Mouse (Mus musculus) midbrain, embryonic 16.5 days (tissue): ENCODE measurements around the gene Tmem218. TPM values are rescaled to one million over a fixed set of nuclear protein-coding genes. Genes with fewer than 3 reads are reported as not detected.

ENCODE experiments used
- ATAC-seq: fragments of 200-750 bp; cut with Nextera tagmentation; 2 replicates; pipeline ENCODE4 v1.8.0; 2017; ENCODE audit warnings: moderate TSS enrichment
- H3K27ac ChIP-seq: fragments of 300-500 bp; sonication (generic); 2 replicates; pipeline ENCODE4 v1.5.1; 2014; ENCODE audit warnings: mild to moderate bottlenecking, low read length, mixed read lengths
- H3K27me3 ChIP-seq: fragments of 300-500 bp; sonication (generic); 2 replicates; pipeline ENCODE4 v1.6.1; 2014; ENCODE audit warnings: low read depth, low read length, mixed read lengths; ENCODE audit not compliant: control insufficient read depth, insufficient read depth
- H3K36me3 ChIP-seq: fragments of 300-500 bp; sonication (generic); 2 replicates; pipeline ENCODE4 v1.6.1; 2014; ENCODE audit warnings: mild to moderate bottlenecking, low read length, moderate library complexity, mixed read lengths; ENCODE audit not compliant: control insufficient read depth, insufficient read depth
- H3K4me1 ChIP-seq: fragments of 300-500 bp; sonication (generic); 2 replicates; pipeline ENCODE4 v1.6.1; 2014; ENCODE audit warnings: mild to moderate bottlenecking, low read length, mixed read lengths; ENCODE audit not compliant: control insufficient read depth, insufficient read depth
- H3K4me2 ChIP-seq: fragments of 300-500 bp; sonication (generic); 2 replicates; pipeline ENCODE4 v1.6.1; 2014; ENCODE audit warnings: mild to moderate bottlenecking, low read length, mixed read lengths
- H3K4me3 ChIP-seq: fragments of 300-500 bp; sonication (generic); 2 replicates; pipeline ENCODE4 v1.5.1; 2014; ENCODE audit warnings: low read depth, mild to moderate bottlenecking, low read length, moderate library complexity, mixed read lengths
- H3K9ac ChIP-seq: fragments of 300-500 bp; sonication (generic); 2 replicates; pipeline ENCODE4 v1.6.1; 2014; ENCODE audit warnings: low read depth, low read length, mixed read lengths
- H3K9me3 ChIP-seq: fragments of 300-500 bp; sonication (generic); replicated peaks from 2 replicates; pipeline ENCODE4 v1.6.1; 2014; ENCODE audit warnings: mild to moderate bottlenecking, low read length, mixed read lengths; ENCODE audit not compliant: control insufficient read depth, poor library complexity, severe bottlenecking
- WGBS: fragments of 180-500 bp; shearing (Covaris S2); extraction: QIAGEN DNeasy Blood & Tissue Kit; methylation state at CpG from one replicate; pipeline ENCODE4 v1.1.7; 2014; 5-methylcytosine and 5-hydroxymethylcytosine counted together
- polyA plus RNA-seq: library from polyadenylated mRNA; unstranded; fragments of >200 nt; fragmentation: Nextera tagmentation; extraction: Ambion mirVana; gene quantifications from 2 replicates; pipeline ENCODE4 v1.2.1, GENCODE M21; 2015

Gene Tmem218
- polyA plus RNA-seq, 1 experiment from 2014 or later: 10.0 TPM

DNA sequence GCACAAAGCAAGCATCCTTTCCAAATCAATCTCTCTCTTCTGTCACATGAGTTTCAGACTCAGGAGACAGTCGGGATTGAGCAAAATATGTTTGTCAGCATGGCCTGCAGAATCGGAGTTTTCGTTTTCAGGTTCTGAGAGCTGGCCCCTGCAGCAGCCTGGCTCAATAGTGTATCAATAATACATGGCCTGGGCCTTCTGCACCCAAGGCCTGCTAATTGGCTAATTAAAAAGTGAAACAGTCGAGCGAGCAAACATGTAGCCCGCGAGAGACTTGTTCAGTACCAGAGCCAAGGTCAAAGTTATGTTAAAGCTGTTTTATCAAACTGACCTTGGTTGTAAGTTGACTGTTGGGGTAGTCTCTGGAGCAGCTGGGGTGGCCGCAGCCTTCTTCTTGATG lies 12.7 kb downstream of the Tmem218 start:
- Histone ChIP-seq H3K27me3 (no peaks in the 10 kb centered on the region), H3K4me2 (no peak overlapping the region), H3K4me1 (no peaks in the 10 kb centered on the region; the same call in 1 of the 2 replicates), H3K9ac (no peak overlapping the region), H3K4me3 (no peak overlapping the region), H3K36me3 (no peaks in the 10 kb centered on the region), H3K27ac (no peak overlapping the region), H3K9me3 (no peaks in the 10 kb centered on the region)
- no peak for ATAC-seq
- 71% methylated on average over 8 of the region's 8 CpGs for WGBS

GRCm38 (mm10) chr9:37225581-37225980 lies 17.6 kb downstream of the Tmem218 start:
- no peak overlapping the region for H3K4me3 ChIP-seq
- H3K4me2 ChIP-seq: no peak overlapping the region
- no peak for ATAC-seq
- H3K4me1 ChIP-seq: peaks cover 4% of the 10 kb centered on the region
- 85% methylated on average over 1 of the region's 1 CpGs for WGBS
- H3K36me3 ChIP-seq: no peaks in the 10 kb centered on the region
- H3K9ac ChIP-seq: no peak overlapping the region
- H3K27ac ChIP-seq: no peak overlapping the region
- no peaks in the 10 kb centered on the region for H3K9me3 ChIP-seq
- no peaks in the 10 kb centered on the region for H3K27me3 ChIP-seq

- H3K27me3 ChIP-seq: no peaks in the 10 kb centered on the region
- no peak overlapping the region; the same call in none of the 2 replicates for H3K9ac ChIP-seq
- no peaks in the 10 kb centered on the region for H3K9me3 ChIP-seq
- WGBS: 0% methylated on average over 1 of the region's 1 CpGs
- H3K4me1 ChIP-seq: peaks cover 4% of the 10 kb centered on the region; the same call in 1 of the 2 replicates
- no peaks in the 10 kb centered on the region for H3K36me3 ChIP-seq
- peak; percentile 93 for ATAC-seq
- no peak overlapping the region for H3K4me3 ChIP-seq
- no peak overlapping the region for H3K27ac ChIP-seq
- no peak overlapping the region for H3K4me2 ChIP-seq
Measured at GRCm38 (mm10) chr9:37229880-37230325, 21.9 kb downstream of the Tmem218 start.

DNA sequence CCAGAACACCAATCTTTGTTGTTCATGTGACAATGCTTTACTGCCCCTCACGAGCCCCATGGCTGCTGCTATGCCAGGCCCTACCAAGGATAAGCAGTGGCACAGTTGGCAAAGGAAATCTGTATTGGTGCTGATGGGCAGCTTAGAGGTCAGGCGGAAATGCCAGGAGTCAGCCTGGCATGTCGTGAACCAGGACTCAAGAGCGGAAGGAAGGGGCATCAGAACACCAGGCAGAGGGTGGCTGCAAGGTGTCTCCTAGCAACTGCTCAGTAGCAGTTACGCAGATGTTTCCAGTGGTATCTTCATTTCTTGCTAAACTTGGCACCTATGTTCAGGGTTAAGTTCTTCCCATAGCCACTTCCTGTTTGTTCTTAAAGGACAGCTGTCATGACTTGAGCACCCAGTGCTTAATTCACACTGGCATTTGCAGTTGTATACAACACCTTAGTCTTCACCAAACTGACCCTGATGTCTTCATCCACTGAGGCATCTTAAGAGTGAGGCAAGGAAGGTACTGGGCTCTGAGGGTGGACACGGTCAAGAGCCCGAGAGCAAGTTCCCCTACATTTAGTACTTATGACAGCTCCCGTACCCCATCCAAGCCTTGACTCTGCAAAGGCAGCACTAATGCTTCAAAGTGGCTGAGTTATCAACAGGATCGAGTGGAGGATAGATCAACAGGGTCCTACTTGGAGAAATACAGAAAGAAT lies 22.6 kb downstream of the Tmem218 start:
- Histone ChIP-seq H3K9ac (no peak overlapping the region), H3K4me1 (peaks cover 4% of the 10 kb centered on the region; the same call in 1 of the 2 replicates), H3K27me3 (no peaks in the 10 kb centered on the region), H3K4me2 (no peak overlapping the region), H3K4me3 (no peak overlapping the region), H3K36me3 (no peaks in the 10 kb centered on the region), H3K9me3 (no peaks in the 10 kb centered on the region), H3K27ac (no peak overlapping the region)
- ATAC-seq: no peak; the same call in 1 of the 2 replicates
- 90% methylated on average over 9 of the region's 9 CpGs for WGBS

DNA sequence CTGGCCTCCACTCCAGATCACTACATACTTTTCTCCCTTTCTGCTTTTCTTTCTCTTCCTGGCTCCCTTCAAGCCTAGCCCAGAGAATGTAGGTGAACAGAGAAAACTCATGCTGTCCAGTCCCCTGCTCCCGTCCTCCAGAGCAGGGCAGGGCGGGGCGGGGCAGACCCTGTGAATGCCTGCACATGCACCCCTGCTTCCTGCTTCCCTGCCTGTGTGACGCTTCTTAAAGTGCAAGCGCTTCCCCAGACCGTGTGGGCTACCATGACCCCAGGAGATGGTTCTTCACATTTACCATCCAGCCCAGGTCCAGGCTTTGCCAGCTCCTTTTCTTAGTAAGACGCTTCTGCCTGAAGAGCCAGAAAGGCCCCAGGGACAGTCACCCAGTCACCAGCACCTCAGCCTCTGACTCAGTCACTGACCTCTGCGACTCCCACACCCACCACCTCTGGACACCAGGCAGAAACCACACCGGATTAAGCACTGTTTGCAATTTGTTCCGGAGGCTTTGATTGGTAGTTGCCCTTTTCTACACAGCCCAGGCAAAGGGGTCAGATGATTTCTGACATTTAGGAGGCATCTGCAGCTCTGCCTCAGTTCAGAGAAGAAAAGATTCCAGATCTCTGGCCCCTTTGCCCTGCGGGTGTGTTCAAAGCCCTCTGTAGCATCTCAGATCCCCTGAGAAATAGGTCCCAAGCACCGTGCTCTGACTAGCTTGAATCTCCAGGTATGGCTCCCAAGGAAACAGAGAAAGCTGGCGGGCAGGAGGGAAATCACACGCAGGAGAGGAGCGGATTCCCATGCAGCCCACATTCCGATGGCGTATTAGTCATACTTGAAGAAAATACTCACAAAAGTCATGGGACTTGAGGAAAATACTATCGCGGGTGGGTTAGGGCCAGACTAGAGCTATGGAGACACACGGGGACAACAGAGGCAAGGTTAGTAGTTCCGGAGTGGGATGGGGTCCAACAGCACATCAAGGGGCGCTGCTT lies 24.5 kb downstream of the Tmem218 start:
- Histone ChIP-seq H3K9me3 (no peaks in the 10 kb centered on the region), H3K4me3 (no peak overlapping the region), H3K27me3 (no peaks in the 10 kb centered on the region), H3K9ac (0 out of 2 replicates have a peak overlapping the region, but pooled peaks have one; percentile 33), H3K4me2 (no peak overlapping the region), H3K4me1 (peaks cover 4% of the 10 kb centered on the region; the same call in 1 of the 2 replicates), H3K36me3 (no peaks in the 10 kb centered on the region), H3K27ac (no peak overlapping the region)
- 53% methylated on average over 22 of the region's 22 CpGs for WGBS
- no peak for ATAC-seq

GRCm38 (mm10) chr9:37235951-37236737 lies 28.1 kb downstream of the Tmem218 start:
- Histone ChIP-seq H3K36me3 (no peaks in the 10 kb centered on the region), H3K9me3 (no peaks in the 10 kb centered on the region), H3K27me3 (no peaks in the 10 kb centered on the region), H3K4me3 (no peak overlapping the region), H3K9ac (no peak overlapping the region), H3K4me2 (no peak overlapping the region), H3K4me1 (no peaks in the 10 kb centered on the region), H3K27ac (no peak overlapping the region)
- 70% methylated on average over 4 of the region's 4 CpGs for WGBS
- no peak for ATAC-seq

DNA sequence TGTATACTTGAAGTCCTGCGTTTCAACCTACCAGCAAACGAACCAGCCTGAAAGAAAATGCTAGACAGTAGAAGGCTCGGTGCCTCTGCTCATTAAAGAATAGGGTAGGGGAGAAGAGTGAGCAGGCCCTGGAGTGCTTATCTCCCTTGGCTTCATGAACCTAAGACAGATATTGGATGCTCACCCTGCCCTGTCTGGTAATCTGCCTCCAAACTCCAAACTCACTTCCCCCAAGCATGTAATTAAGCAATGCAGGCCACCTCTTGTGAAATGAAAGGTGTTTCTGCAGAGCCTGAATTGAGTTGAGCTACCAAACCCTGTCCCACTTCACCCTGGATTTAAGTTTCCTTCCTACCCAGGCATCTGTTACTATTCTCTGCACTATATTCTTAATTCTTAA lies 34.7 kb downstream of the Tmem218 start:
- WGBS: 88% methylated on average over 3 of the region's 3 CpGs
- no peak for ATAC-seq

GRCm38 (mm10) chr9:37244600-37244999 lies 36.6 kb downstream of the Tmem218 start:
- Histone ChIP-seq H3K27me3 (no peaks in the 10 kb centered on the region), H3K4me3 (no peak overlapping the region), H3K27ac (no peak overlapping the region), H3K9me3 (no peaks in the 10 kb centered on the region), H3K4me1 (no peaks in the 10 kb centered on the region), H3K4me2 (no peak overlapping the region), H3K9ac (no peak overlapping the region), H3K36me3 (no peaks in the 10 kb centered on the region)
- 88% methylated on average over 1 of the region's 1 CpGs for whole genome bisulfite sequencing
- ATAC-seq: no peak

More for the DNA sequence above, 34.7 kb downstream of the Tmem218 start:
- Histone ChIP-seq H3K4me2 (no peak overlapping the region), H3K36me3 (no peaks in the 10 kb centered on the region), H3K4me1 (no peaks in the 10 kb centered on the region), H3K27ac (no peak overlapping the region), H3K4me3 (no peak overlapping the region), H3K27me3 (no peaks in the 10 kb centered on the region), H3K9ac (no peak overlapping the region), H3K9me3 (no peaks in the 10 kb centered on the region)
